Mouse (Mus musculus): ENCODE data around the gene Ncdn. TPM values are rescaled to one million over a fixed set of nuclear protein-coding genes. Genes with fewer than 3 reads are reported as not detected.

The Ncdn gene
- polyA plus RNA-seq (2012; rRNA removed), result 29.1 and 30.3 TPM in 2 replicates

DNA sequence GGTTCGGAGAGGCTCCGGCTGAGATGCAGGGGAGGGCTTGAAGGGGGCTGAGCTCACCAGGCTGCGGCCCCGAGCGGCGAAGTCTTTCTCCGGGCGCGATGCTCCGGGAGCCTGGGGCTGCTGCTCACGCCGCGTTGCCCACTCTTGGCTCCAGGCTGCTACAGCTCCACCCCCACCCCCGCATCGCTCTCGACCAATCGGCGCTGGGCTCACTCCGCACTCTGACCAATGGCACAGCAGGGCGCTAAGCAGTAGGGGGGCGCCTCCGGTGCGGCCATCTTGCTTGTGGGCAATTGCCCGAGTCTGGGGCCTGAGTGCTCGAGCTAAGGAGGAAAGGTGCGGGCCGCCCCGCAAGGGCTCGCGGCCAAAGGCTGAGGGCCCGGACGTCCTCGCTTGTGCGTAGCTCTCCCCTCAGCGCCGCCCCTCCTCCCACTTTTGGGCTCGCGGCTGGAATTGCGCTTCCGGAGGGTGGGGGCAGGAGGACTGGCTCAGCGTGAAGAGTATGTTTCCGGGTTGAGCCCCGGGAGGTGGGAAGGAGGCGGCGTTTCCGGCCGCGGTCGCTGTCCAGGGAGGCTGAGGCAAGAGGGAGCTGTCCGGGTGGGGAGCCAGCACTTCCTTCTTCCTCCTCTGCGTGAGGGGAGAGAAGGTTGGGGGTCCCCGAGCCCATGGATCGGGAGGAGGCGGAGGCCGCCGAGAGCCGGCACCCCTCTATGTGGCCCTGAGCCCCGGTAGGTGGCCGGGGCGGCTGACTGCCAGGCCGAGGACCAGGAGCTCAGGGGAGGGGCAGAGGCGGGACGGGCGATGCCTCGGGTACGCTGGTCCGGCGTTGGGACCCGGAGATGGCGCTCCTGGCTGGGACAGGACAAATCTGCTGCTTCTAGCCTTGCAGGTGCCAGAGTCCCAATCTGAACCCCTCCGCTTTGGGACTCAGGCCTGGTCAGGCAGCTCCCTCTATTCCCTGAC is at the start of gene Ncdn, which contains the start of gene AU040320:
Gene Ncdn, minus strand, starts transcription at position 171 of the 963 bp plus-strand sequence.
Gene AU040320, plus strand, starts transcription at position 277 of the 963 bp plus-strand sequence.

GRCm38 (mm10) chr4:126736001-126736414 is 17.2 kb downstream of the Ncdn start, which contains the start of gene Tfap2e:
Gene Tfap2e (minus strand): TSS chr4:126736240.

Other genes with a start within 250 kb of the Ncdn start
- 3.8 and 4.2 TPM in 2 replicates for gene Ago4, start 220.0 kb downstream of the Ncdn start, polyA plus RNA-seq (2012; rRNA removed)
- 42.0 and 109 TPM in 2 replicates for gene Clspn, start 196.5 kb downstream of the Ncdn start, polyA plus RNA-seq (2012; rRNA removed)
- gene 5730409E04Rik, start 143.6 kb downstream of the Ncdn start, polyA plus RNA-seq (2012; rRNA removed), result 3.2 and 5.5 TPM in 2 replicates
- 201 and 288 TPM in 2 replicates for gene Psmb2, start 75.8 kb downstream of the Ncdn start, polyA plus RNA-seq (2012; rRNA removed)
- 1.8 and 4.6 TPM in 2 replicates for gene Tfap2e, start 17.2 kb downstream of the Ncdn start, polyA plus RNA-seq (2012; rRNA removed)
- 25.6 and 27.6 TPM in 2 replicates for gene AU040320, start 106 bp upstream of the Ncdn start, polyA plus RNA-seq (2012; rRNA removed)
- 37.9 and 41.0 TPM in 2 replicates for gene Zmym4, start 214.7 kb upstream of the Ncdn start, polyA plus RNA-seq (2012; rRNA removed)

Data from central nervous system, embryonic 11.5 days (tissue).